Mouse (Mus musculus): ENCODE results near the gene 1700012A03Rik.

The 1700012A03Rik gene

GRCm38 (mm10) chr6:32093312-32093711, 43.3 kb downstream of the 1700012A03Rik start:
- ATAC-seq (ENCODE audit: low TSS enrichment): no peak

- ATAC-seq (ENCODE audit: low TSS enrichment): no peak
These were observed 55.7 kb downstream of the 1700012A03Rik start for GRCm38 (mm10) chr6:32105547-32106275.

Data from frontal cortex, adult (tissue).